Mouse (Mus musculus) MEL (cell line): Measurements from ENCODE around the gene Kmt5a. TPM values are rescaled to one million over a fixed set of nuclear protein-coding genes. Genes with fewer than 3 reads are reported as not detected.

ENCODE experiments used
- DNase-seq: peaks from one replicate; pipeline ENCODE4 v3.0.0; 2011; ENCODE audit warnings: low read depth, low spot score
- H3K27ac ChIP-seq: 2 replicates; pipeline ENCODE4 v1.5.1; 2012; ENCODE audit warnings: low read depth, mild to moderate bottlenecking, control low read depth, low read length, moderate library complexity; ENCODE audit not compliant: control insufficient read depth
- H3K27me3 ChIP-seq, 2 experiments: fragments of 150-350 bp in 1 of 2; sonication (generic) in 1 of 2; 2 replicates each; pipeline ENCODE4 v1.6.1; 2012; ENCODE audit warnings: low read length in 2 of 2, mild to moderate bottlenecking in 2 of 2, improper control_type of control experiment in 1 of 2, moderate library complexity in 1 of 2; ENCODE audit not compliant: insufficient read depth in 2 of 2, control insufficient read depth in 1 of 2
- H3K36me3 ChIP-seq, 2 experiments: 2 replicates each; pipeline ENCODE4 v1.6.1; 2012 to 2014; ENCODE audit warnings: low read length in 2 of 2, improper control_type of control experiment in 1 of 2, inconsistent platforms in 1 of 2, mild to moderate bottlenecking in 1 of 2; ENCODE audit not compliant: insufficient read depth in 2 of 2, control insufficient read depth in 1 of 2
- H3K4me1 ChIP-seq, 2 experiments: fragments of 150-350 bp in 1 of 2; sonication (generic) in 1 of 2; 2 replicates each; pipeline ENCODE4 v1.6.1; 2012; ENCODE audit warnings: low read length in 2 of 2, improper control_type of control experiment in 1 of 2, mild to moderate bottlenecking in 1 of 2; ENCODE audit not compliant: insufficient read depth in 2 of 2, control insufficient read depth in 1 of 2
- H3K4me3 ChIP-seq, 2 experiments: fragments of 150-350 bp in 1 of 2; sonication (generic) in 1 of 2; 2 replicates each; pipeline ENCODE4 v1.5.1; 2012; ENCODE audit warnings: low read depth in 2 of 2, low read length in 2 of 2, mild to moderate bottlenecking in 2 of 2, moderate library complexity in 2 of 2, control low read depth in 1 of 2, improper control_type of control experiment in 1 of 2; ENCODE audit not compliant: control insufficient read depth in 1 of 2, insufficient read depth in 1 of 2
- H3K79me2 ChIP-seq: 2 replicates; pipeline ENCODE4 v1.6.1; 2012; ENCODE audit warnings: mild to moderate bottlenecking, low read length, moderate library complexity; ENCODE audit not compliant: control insufficient read depth, poor library complexity, insufficient read depth
- H3K9ac ChIP-seq: 2 replicates; pipeline ENCODE4 v1.6.1; 2012; ENCODE audit warnings: low read depth, mild to moderate bottlenecking, control low read depth, low read length, moderate library complexity; ENCODE audit not compliant: control insufficient read depth, poor library complexity, severe bottlenecking
- H3K9me3 ChIP-seq: fragments of 150-350 bp; sonication (generic); replicated peaks from 2 replicates; pipeline ENCODE4 v1.6.1; 2012; ENCODE audit warnings: mild to moderate bottlenecking, low read length, improper control_type of control experiment, moderate library complexity; ENCODE audit not compliant: insufficient read depth
- BHLHE40 ChIP-seq: IDR thresholded peaks from 2 replicates; pipeline ENCODE4 v1.6.1; 2012; ENCODE audit warnings: low read depth, mild to moderate bottlenecking, inconsistent platforms, low read length, improper control_type of control experiment, borderline replicate concordance
- CTCF ChIP-seq, 3 experiments: IDR thresholded peaks in 2 of 3; conservative IDR thresholded peaks in 1 of 3; 2 replicates each; pipeline ENCODE4 v1.5.1; 2011 to 2012; ENCODE audit warnings: low read length in 3 of 3, low read depth in 2 of 3, mild to moderate bottlenecking in 2 of 3, improper control_type of control experiment in 1 of 3, inconsistent platforms in 1 of 3, mixed read lengths in 1 of 3, moderate library complexity in 1 of 3; ENCODE audit not compliant: control insufficient read depth in 1 of 3, insufficient read depth in 1 of 3, poor library complexity in 1 of 3, severe bottlenecking in 1 of 3
- E2F4 ChIP-seq: IDR thresholded peaks from 2 replicates; pipeline ENCODE4 v1.6.1; 2011; ENCODE audit warnings: low read depth, low read length, improper control_type of control experiment, borderline replicate concordance
- ELF1 ChIP-seq: IDR thresholded peaks from 2 replicates; pipeline ENCODE4 v1.6.1; 2014; ENCODE audit warnings: low read depth, mild to moderate bottlenecking, inconsistent platforms, low read length, improper control_type of control experiment, moderate library complexity
- EP300 ChIP-seq, 2 experiments: IDR thresholded peaks; 2 replicates each; pipeline ENCODE4 v1.6.1; 2011; ENCODE audit warnings: improper control_type of control experiment in 2 of 2, low read length in 2 of 2, low read depth in 1 of 2, mild to moderate bottlenecking in 1 of 2
- ETS1 ChIP-seq: IDR thresholded peaks from 2 replicates; pipeline ENCODE4 v1.6.1; 2012; ENCODE audit warnings: low read depth, mild to moderate bottlenecking, inconsistent platforms, low read length, improper control_type of control experiment, moderate library complexity
- GABPA ChIP-seq: IDR thresholded peaks from 2 replicates; pipeline ENCODE4 v1.6.1; 2012; ENCODE audit warnings: low read depth, mild to moderate bottlenecking, inconsistent platforms, low read length, improper control_type of control experiment, moderate library complexity
- GATA1 ChIP-seq: IDR thresholded peaks from 2 replicates; pipeline ENCODE4 v1.6.1; 2011; ENCODE audit warnings: low read depth, low read length, improper control_type of control experiment
- JUND ChIP-seq: IDR thresholded peaks from 2 replicates; pipeline ENCODE4 v1.6.1; 2011; ENCODE audit warnings: low read depth, mild to moderate bottlenecking, improper control_type of control experiment, low read length
- KAT2A ChIP-seq: conservative IDR thresholded peaks from 2 replicates; pipeline ENCODE4 v1.6.1; 2012; ENCODE audit warnings: low read depth, low read length, improper control_type of control experiment, inconsistent platforms
- MAFK ChIP-seq: IDR thresholded peaks from 2 replicates; pipeline ENCODE4 v1.6.1; 2011; ENCODE audit warnings: low read depth, mild to moderate bottlenecking, low read length, improper control_type of control experiment, borderline replicate concordance
- MYB ChIP-seq: IDR thresholded peaks from 2 replicates; pipeline ENCODE4 v1.6.1; 2011; ENCODE audit warnings: mild to moderate bottlenecking, low read depth, low read length, improper control_type of control experiment
- MYC ChIP-seq: IDR thresholded peaks from 2 replicates; pipeline ENCODE4 v1.6.1; 2011; ENCODE audit warnings: low read depth, mild to moderate bottlenecking, low read length, improper control_type of control experiment, moderate library complexity
- NELFE ChIP-seq: IDR thresholded peaks from 2 replicates; pipeline ENCODE4 v1.6.1; 2011; ENCODE audit warnings: low read depth, low read length, improper control_type of control experiment
- NRF1 ChIP-seq: IDR thresholded peaks from 2 replicates; pipeline ENCODE4 v1.6.1; 2014; ENCODE audit warnings: low read depth, mild to moderate bottlenecking, inconsistent platforms, low read length, improper control_type of control experiment, moderate library complexity; ENCODE audit not compliant: poor library complexity, insufficient read depth, severe bottlenecking
- POLR2A ChIP-seq, 2 experiments: IDR thresholded peaks; 2 replicates each; pipeline ENCODE4 v1.6.1; 2011 to 2012; ENCODE audit warnings: low read length in 2 of 2, mild to moderate bottlenecking in 2 of 2, control low read depth in 1 of 2, improper control_type of control experiment in 1 of 2, low read depth in 1 of 2, moderate library complexity in 1 of 2; ENCODE audit not compliant: control insufficient read depth in 1 of 2, insufficient read depth in 1 of 2, poor library complexity in 1 of 2
- POLR2AphosphoS2 ChIP-seq: IDR thresholded peaks from 2 replicates; pipeline ENCODE4 v1.6.1; 2011; ENCODE audit warnings: low read length, improper control_type of control experiment
- POLR2AphosphoS5 ChIP-seq: IDR thresholded peaks from 2 replicates; pipeline ENCODE4 v1.6.1; 2012; ENCODE audit warnings: low read depth, borderline replicate concordance, mild to moderate bottlenecking, inconsistent platforms, low read length, moderate library complexity, mixed read lengths
- RAD21 ChIP-seq: IDR thresholded peaks from 2 replicates; pipeline ENCODE4 v1.6.1; 2011; ENCODE audit warnings: mild to moderate bottlenecking, low read depth, low read length, improper control_type of control experiment
- SIN3A ChIP-seq: IDR thresholded peaks from 2 replicates; pipeline ENCODE4 v1.6.1; 2012; ENCODE audit warnings: low read length, improper control_type of control experiment, inconsistent platforms
- SMC3 ChIP-seq: IDR thresholded peaks from 2 replicates; pipeline ENCODE4 v1.6.1; 2011; ENCODE audit warnings: low read depth, low read length, improper control_type of control experiment
- TAL1 ChIP-seq: IDR thresholded peaks from 2 replicates; pipeline ENCODE4 v1.6.1; 2012; ENCODE audit warnings: mild to moderate bottlenecking, inconsistent platforms, low read length, moderate library complexity, mixed read lengths
- TBP ChIP-seq: IDR thresholded peaks from 2 replicates; pipeline ENCODE4 v1.8.0; 2011; ENCODE audit warnings: low read depth, low read length, improper control_type of control experiment
- TCF12 ChIP-seq: IDR thresholded peaks from 2 replicates; pipeline ENCODE4 v1.6.1; 2014; ENCODE audit warnings: low read depth, mild to moderate bottlenecking, inconsistent platforms, low read length, improper control_type of control experiment, moderate library complexity
- USF1 ChIP-seq: IDR thresholded peaks from 2 replicates; pipeline ENCODE4 v1.6.1; 2014; ENCODE audit warnings: low read depth, mild to moderate bottlenecking, inconsistent platforms, low read length, improper control_type of control experiment, moderate library complexity
- USF2 ChIP-seq, 2 experiments: IDR thresholded peaks; 2 replicates each; pipeline ENCODE4 v1.6.1; 2011 to 2012; ENCODE audit warnings: improper control_type of control experiment in 2 of 2, low read length in 2 of 2, borderline replicate concordance in 1 of 2, inconsistent platforms in 1 of 2, low read depth in 1 of 2, mild to moderate bottlenecking in 1 of 2; ENCODE audit not compliant: insufficient read depth in 1 of 2
- ZC3H11A ChIP-seq: IDR thresholded peaks from 2 replicates; pipeline ENCODE4 v1.6.1; 2012; ENCODE audit warnings: low read depth, mild to moderate bottlenecking, inconsistent platforms, low read length, improper control_type of control experiment
- ZKSCAN1 ChIP-seq: IDR thresholded peaks from 2 replicates; pipeline ENCODE4 v1.6.1; 2012; ENCODE audit warnings: low read depth, mild to moderate bottlenecking, inconsistent platforms, low read length, improper control_type of control experiment, moderate library complexity
- ZMIZ1 ChIP-seq: IDR thresholded peaks from 2 replicates; pipeline ENCODE4 v1.6.1; 2012; ENCODE audit warnings: low read depth, mild to moderate bottlenecking, inconsistent platforms, low read length, improper control_type of control experiment, moderate library complexity
- polyA plus RNA-seq, 2 experiments: library from polyadenylated mRNA; stranded (reverse) in 1 of 2; unstranded in 1 of 2; fragments of >175 nt in 1 of 2; fragments of >200 nt in 1 of 2; gene quantifications; 2 replicates each; pipeline versions ENCODE4 v1.2.1 to v1.2.4; 2012; ENCODE audit warnings: low replicate concordance in 2 of 2, low read depth in 1 of 2; ENCODE audit not compliant: insufficient read length in 2 of 2, insufficient read depth in 1 of 2, missing spikeins in 1 of 2
- total RNA-seq: library from RNA; depleted of rRNA; stranded (reverse); fragments of 300-350 nt; gene quantifications from 2 replicates; pipeline ENCODE4 v1.2.3, GENCODE M21; 2012

Kmt5a gene
- total and polyA plus RNA-seq, 3 experiments: 88.6 to 243 (median 110) TPM

DNA sequence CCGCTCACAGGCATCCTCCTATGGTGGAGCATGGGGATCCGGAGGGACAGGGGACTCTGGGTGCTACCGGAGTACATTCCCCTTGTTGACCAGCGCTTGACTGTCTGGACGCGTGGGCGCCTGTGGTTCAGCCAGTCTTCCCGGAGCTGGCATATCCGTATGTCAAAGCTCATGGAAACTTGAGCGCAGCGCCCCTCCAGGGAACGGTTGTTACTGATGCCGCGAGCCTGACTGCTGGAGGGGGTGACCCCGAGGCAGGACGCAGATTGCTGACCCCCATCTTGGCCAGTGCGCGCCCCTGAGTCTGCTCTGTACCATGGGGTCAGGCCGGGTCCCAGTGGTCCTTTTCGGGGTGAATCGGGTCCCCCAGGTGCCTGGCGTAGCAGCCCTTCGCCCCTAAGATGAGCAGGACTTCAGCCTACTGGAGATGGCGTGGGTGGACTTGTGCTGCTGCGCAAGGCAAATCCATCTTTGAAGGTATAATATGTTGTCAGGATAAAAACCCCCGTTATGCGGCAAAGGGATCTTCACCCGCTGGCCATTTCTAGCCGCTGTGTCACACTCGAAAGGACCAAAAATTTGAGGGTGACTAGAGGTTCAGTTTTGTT, 468 bp downstream of the Kmt5a start:
- Histone ChIP-seq H3K27me3 (no peaks in the 10 kb centered on the region), H3K4me3 (peak overlapping the region; percentile 56 to 75), H3K9me3 (no peaks in the 10 kb centered on the region), H3K4me1 (peaks cover 4 to 22% of the 10 kb centered on the region in 2 experiments), H3K79me2 (peaks cover 18% of the 10 kb centered on the region), H3K27ac (peak overlapping the region; percentile 71), H3K36me3 (peaks cover 0 to 25% of the 10 kb centered on the region in 2 experiments; a peak in 2 of 4 replicates), H3K9ac (peak overlapping the region; percentile 78)
- TF ChIP-seq USF1 (no peak), CTCF (IDR thresholded peaks at IDR 0.05 in 2 of 3, conservative IDR thresholded peaks at IDR 0.05 in 1 of 3; ENCODE audit: control insufficient read depth in 1 of 3, insufficient read depth in 1 of 3, low read depth in 2 of 3, low read length in 3 of 3, poor library complexity in 1 of 3, severe bottlenecking in 1 of 3) (peak in 2 of 3 experiments; percentile 29 to 44; a peak in 4 of 6 replicates), NELFE (no peak), E2F4 (no peak), NRF1 (peak; percentile 53; the same call in 1 of the 2 replicates), SMC3 (no peak), MAFK (no peak), ETS1 (no peak), TAL1 (no peak), POLR2A (IDR thresholded peaks at IDR 0.05; ENCODE audit: control insufficient read depth in 1 of 2, insufficient read depth in 1 of 2, low read depth in 1 of 2, low read length in 2 of 2, poor library complexity in 1 of 2) (peak in 1 of 2 experiments; percentile 33; a peak in 1 of 4 replicates), BHLHE40 (no peak), ZKSCAN1 (no peak), USF2 (IDR thresholded peaks at IDR 0.05; ENCODE audit: borderline replicate concordance in 1 of 2, insufficient read depth in 1 of 2, low read depth in 1 of 2, low read length in 2 of 2) (no peak), SIN3A (peak; percentile 11; the same call in 1 of the 2 replicates), RAD21 (no peak), POLR2AphosphoS5 (0 out of 2 replicates have a peak, but pooled peaks have one; percentile 24)
- DNase-seq: peak; percentile 78

DNA sequence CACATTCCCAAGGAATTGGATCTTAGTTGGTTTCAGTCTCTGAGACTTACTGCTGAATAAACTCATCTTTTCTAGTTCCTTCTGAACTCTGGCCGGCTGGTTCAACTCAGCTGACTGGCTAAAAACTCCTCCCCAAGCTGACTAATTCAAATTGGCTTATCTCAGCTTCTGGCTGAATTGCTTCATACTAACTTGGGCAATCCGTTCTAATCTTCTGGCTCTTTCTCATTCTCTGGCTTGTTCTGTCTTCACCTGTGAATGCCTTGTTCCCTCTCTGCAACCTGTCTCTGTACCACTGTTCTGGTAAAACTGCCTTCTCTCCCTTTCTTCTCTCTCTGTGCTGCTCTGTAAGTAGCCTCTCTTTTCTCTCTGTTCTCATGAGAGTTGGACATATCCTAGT, 2.9 kb downstream of the Kmt5a start:
- Histone ChIP-seq H3K27me3 (no peaks in the 10 kb centered on the region), H3K36me3 (peaks cover 4 to 35% of the 10 kb centered on the region in 2 experiments), H3K4me1 (peaks cover 8 to 33% of the 10 kb centered on the region in 2 experiments), H3K9ac (peak overlapping the region; percentile 29; the same call in 1 of the 2 replicates), H3K4me3 (no peak overlapping the region; a peak in 1 of 4 replicates), H3K9me3 (no peaks in the 10 kb centered on the region), H3K79me2 (peaks cover 40% of the 10 kb centered on the region), H3K27ac (peak overlapping the region; percentile 70)
- DNase-seq: peak; percentile 79
- TF ChIP-seq RAD21 (no peak), POLR2AphosphoS2 (no peak), USF1 (peak; percentile 10; the same call in 1 of the 2 replicates), KAT2A (no peak), ZKSCAN1 (no peak), TAL1 (no peak), MYB (no peak), POLR2A (IDR thresholded peaks at IDR 0.05; ENCODE audit: control insufficient read depth in 1 of 2, insufficient read depth in 1 of 2, low read depth in 1 of 2, low read length in 2 of 2, poor library complexity in 1 of 2) (no peak), ZMIZ1 (no peak), JUND (no peak), EP300 (IDR thresholded peaks at IDR 0.05; ENCODE audit: low read depth in 1 of 2, low read length in 2 of 2) (no peak; a peak in 1 of 4 replicates), SMC3 (no peak), TBP (no peak), ETS1 (peak; percentile 95), NELFE (no peak), GATA1 (peak; percentile 76), ZC3H11A (no peak), POLR2AphosphoS5 (no peak), GABPA (no peak), MYC (no peak; the same call in 1 of the 2 replicates), ELF1 (no peak), TCF12 (peak; percentile 24; the same call in 1 of the 2 replicates)
